Mouse (Mus musculus) gastrocnemius, postnatal 10 days (tissue): ENCODE measurements at regions not wholly inside any gene's neighbourhood (a gene's known extent, or its start where the extent isn't known, plus 50 kb on each side); places are given as distances from the start of the nearest gene placed in this dataset.
"Not testable (repeated sequence)": the region's sequence is repeated elsewhere in the genome, so short reads cannot be mapped to it uniquely, and the experiment has no call there.

Experiments
- DNase-seq: peaks from one replicate; pipeline ENCODE4 v3.0.0; 2021; ENCODE audit warnings: mixed read lengths

DNA sequence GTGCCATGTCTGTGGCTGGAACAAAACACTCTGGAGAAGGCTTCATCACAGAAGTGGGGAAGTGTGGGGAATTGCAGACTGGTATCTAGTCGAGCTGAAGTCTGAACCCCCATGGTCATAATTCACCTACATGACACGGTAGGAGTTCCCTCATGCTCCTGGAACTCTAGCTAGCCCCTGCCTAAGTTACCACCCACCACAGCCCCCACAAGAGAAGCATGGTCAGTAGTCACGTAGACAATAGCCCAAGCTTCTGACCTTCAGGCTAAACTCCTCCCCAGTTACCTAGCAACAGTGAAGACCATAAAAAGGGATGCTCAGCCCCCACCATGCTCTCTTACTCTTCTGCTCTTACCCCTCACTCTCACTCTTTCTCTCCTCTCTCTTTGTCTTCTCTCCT, 143.8 kb upstream of the Gm17728 start:
- not testable (repeated sequence) for DNase-seq

DNA sequence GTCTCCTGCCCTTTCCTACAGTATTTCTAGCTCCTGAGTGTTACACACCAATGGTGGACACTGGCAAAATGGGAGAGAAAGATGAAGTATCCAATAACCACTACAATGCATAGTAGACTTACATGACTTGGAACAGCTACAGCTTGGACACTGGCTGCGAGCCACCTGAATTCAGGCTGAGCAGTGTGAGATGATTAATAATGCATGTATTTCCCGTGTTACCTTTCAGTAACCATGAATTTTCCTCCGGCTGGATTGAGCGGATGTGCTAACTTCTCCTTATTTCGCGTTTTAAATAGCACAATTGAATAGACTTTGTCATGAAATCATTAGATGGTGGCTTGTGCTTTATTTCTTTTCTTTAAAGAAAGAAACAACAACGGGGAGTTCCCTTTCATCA, 142.4 kb upstream of the Gm17728 start:
- DNase-seq: no peak

DNA sequence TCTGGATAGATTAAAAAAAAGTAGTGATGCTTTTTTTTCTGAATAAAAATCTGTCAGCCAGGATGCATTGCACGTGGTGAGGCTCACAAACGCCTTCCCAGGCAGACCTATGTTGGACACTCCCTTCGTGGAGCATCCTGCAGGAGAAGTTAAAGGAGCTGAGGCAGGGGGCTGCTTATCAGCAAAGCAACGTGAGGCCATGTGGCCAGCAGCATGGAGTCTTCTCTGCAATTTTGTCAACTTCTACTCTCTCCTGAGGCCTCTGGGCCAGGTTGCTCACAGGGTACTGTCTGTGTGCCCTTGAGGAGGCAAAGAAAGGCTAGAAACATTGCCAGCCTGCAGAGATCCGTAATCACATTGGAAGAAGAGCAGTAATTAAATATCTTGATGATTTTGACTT, 140.0 kb upstream of the Gm17728 start:
- DNase-seq: no peak

DNA sequence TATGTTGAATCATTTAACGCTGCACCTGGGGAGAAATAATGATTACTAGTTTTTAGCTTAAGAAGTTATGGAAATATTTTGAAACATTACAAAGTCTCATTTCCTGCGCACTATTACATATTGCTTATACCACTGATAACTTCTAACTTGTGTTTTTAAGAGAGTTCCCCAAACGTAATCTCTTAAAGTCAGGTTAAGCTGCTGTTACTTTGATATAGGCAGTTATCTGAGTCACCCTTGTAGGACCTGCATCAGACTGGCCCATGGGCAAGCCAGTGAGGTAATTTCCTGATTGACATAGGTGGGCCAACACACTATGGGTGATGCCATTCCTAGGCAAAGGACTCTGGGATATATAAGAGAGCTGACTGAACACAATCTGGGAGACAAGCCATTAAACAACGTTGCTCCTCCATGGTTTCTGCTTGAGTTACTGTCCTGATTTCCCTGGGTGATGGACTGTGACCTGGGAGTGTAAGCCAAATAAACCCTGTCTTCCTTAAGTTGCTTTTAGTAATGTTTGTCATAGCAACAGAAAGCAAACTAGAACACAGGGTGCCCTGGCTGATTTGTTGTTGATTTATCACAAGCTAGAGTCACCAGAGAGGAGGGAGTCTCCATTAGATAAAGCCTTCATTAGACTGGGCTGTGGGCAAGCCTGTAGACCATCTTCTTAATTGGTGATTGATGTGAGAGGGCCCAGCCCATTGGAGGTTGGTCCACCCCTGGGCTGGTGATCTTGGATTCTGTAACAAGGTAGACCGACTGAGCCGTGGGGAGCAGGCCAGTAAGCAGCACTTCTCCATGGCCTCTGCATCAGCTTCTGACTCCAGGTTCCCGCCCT, 139.3 kb upstream of the Gm17728 start:
- DNase-seq: no peak

DNA sequence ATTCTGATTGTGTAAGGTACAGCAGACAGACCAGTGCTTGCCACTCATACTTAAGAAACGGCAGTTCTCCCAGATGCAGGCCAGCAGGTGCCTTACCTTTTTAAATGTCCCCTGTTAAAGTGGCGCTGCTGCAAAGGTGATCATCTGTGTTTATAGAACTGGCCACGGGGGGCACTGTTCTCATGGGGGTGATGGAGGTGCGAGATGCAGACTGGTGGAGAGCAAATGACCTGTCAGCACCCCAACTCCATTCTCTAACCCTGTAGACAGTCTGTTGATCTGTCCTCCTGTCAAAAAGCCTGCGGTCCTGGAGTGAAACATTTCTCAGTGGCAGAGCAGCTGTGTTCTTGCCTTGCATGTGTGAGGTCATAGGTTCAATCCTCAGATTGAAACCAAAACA, 135.4 kb upstream of the Gm17728 start:
- DNase-seq: no peak

DNA sequence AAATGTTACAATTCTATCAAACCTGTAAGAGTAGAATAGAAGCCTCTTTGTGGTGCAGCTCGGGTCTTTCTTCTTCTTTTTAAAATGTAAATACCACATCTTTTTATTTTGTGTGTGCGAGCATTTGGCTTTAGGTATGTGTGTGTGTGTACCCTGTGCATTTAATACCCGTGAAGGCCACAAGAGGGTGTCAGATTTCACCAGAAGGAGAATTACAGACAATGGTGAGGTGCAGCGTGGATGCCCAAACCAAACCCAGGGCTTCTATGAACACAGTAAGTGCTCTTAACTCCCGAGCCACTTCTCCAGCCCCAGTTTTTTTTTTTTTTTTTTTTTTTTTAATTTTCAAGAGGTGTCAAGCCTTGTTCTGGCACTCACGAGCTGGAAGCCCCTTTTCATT, 135.0 kb upstream of the Gm17728 start:
- DNase-seq: no peak

DNA sequence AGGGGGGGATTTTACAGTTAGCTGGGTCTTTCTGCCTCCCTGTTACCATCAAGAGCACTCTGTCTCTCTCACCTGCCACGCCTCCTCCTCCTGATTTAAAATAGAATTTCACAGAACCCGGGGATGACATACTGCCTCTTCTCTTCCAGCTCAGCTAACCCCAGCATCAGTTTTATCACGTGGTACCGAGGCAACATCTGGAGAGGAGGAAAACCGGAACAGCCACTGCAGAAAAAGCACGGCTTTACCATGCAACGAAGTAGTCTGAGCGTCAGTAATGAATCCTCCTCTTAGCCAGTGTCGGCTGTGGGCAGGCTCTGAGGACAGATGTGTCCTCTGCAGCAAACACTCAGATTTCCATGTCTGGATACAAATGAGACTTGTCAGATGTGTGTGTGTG, 134.2 kb upstream of the Gm17728 start:
- DNase-seq: no peak

DNA sequence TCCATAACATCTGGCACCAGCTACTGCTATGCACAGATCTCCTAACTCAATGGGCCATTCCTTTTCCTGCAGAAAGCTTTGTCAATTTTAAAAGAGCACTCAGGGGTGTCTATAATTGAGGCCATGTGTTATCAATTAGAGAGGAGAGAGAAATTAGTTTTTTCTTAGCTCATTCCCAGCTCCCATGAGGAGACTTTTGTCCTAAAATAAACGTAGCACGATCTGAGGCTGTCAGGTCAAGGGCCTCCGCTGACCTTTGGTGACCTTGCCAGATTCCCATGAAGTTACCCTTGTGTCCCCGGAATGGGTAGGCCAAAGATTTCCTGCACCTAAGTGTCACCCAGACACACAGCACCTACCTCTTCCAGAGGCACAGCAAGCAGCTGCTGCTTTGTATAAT, 130.3 kb upstream of the Gm17728 start:
- DNase-seq: no peak

- no peak for DNase-seq
Observed at GRCm38 (mm10) chr17:9292296-9292695, 129.6 kb upstream of the Gm17728 start.

DNA sequence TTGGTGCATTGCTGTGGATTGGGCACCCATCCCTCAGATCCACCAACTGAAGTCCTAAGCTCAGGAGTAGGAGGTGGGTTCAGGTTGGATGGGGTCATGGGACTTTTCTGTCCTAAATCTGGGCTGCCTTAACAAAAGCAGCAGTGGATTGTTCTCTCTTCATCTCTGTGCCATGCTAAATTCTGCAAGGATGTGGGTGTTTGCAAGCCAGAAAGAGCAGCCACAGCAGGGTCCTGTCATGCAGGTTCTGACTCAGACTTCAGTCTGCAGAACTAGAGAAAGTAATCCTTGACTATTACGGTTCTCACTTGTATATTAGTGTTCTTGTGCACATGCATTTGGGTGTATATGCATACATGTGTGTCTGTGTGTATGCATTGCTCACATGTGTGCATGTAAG, 125.5 kb upstream of the Gm17728 start:
- DNase-seq: no peak

GRCm38 (mm10) chr17:9298231-9298630, 123.6 kb upstream of the Gm17728 start:
- no peak for DNase-seq

DNA sequence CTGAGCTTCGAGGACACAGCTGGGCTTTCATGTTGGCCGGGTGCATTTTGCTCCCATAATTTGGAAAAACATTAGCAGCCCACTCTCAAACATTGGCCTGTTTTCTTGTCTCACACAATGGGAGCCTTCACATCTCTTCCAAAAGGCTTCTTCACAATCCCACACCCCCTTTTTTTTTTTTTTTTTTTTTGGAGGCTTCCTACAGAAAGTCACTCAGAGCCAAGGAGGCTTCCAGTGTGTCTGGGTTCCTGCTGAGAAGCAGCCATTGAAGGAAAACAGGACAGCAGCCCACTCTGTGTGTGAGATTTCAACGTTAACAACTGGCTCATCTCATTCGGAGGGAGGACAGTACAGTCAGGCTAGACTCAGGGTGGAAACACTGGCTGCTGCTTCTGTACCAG, 120.8 kb upstream of the Gm17728 start:
- DNase-seq: no peak

GRCm38 (mm10) chr17:9308507-9308906, 113.4 kb upstream of the Gm17728 start:
- DNase-seq: no peak

GRCm38 (mm10) chr17:9322772-9323171, 99.1 kb upstream of the Gm17728 start:
- DNase-seq: no peak

DNA sequence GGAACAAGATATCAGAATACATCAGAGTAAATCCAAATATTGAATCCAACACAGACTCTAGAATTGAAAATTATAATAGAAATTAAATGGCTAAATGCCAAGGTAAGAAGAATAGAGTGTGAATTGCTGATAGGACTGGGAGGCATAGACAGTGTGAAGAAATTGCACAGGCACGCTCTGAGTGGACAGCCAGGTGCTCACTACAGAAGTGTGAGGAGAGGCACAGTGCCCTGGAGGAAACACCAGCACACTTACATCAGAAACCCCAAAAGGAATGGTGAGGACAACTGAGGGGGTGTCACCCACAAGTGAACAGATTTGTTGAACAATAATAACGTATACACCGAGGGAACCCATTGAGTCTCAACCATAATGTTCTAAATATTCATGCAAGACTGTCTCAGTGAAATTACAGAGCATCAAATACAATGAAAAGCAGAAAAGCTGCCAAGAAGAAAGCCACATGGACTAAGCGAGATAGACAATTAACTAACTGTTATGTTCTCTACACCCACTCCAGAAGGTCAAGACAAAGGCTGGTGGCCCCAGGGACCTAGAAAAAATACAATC, 92.9 kb upstream of the Gm17728 start:
- no peak for DNase-seq

DNA sequence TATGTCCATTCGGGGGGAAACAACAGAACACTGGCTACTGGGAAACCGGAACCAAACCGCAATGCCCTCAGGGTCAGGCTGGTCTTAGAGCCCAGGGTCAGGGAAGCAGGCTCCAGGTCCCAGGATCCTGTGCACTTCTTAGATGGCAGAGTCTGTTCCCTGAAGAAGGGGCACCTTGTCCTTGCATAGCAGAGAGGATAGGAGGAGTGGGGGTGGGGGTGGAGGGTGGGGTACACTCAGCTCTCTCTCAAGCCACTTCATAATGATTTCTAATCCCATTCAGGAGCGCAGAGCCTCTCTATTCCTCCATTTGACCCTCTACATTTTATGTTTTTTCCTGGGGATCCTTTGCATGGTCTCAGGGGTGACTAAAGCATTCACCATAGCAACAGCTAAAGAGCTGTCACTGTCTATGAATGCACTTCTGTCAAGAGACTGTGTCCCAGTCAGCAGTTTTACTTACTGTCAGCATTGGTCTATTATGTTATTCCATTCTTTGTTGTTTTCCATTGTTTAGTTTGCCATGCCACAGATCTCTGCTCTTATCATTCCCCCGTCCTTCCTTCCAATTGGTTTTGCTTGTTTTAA, 64.2 kb upstream of the Gm17728 start:
- DNase-seq: no peak
